Mouse (Mus musculus) kidney, embryonic 16.5 days (tissue): ENCODE measurements around the gene Kcnd3. TPM values are rescaled to one million over a fixed set of nuclear protein-coding genes. Genes with fewer than 3 reads are reported as not detected.

ENCODE experiments used
- ATAC-seq: fragments of 200-750 bp; cut with Nextera tagmentation; 2 replicates; pipeline ENCODE4 v1.8.0; 2017; ENCODE audit warnings: moderate TSS enrichment; ENCODE audit not compliant: low FRiP score, low TSS enrichment
- H3K27ac ChIP-seq: fragments of 300-500 bp; sonication (generic); 2 replicates; pipeline ENCODE4 v1.5.1; 2014; ENCODE audit warnings: low read length
- H3K27me3 ChIP-seq: fragments of 300-500 bp; sonication (generic); 2 replicates; pipeline ENCODE4 v1.6.1; 2014; ENCODE audit warnings: low read length, control low read depth, mixed read lengths; ENCODE audit not compliant: insufficient read depth
- H3K36me3 ChIP-seq: fragments of 300-500 bp; sonication (generic); 2 replicates; pipeline ENCODE4 v1.6.1; 2014; ENCODE audit warnings: low read length, control low read depth, mixed read lengths; ENCODE audit not compliant: insufficient read depth
- H3K4me1 ChIP-seq: fragments of 300-500 bp; sonication (generic); 2 replicates; pipeline ENCODE4 v1.6.1; 2014; ENCODE audit warnings: low read length, control low read depth, mixed read lengths; ENCODE audit not compliant: insufficient read depth
- H3K4me2 ChIP-seq: fragments of 300-500 bp; sonication (generic); replicated peaks from 2 replicates; pipeline ENCODE4 v1.6.1; 2014; ENCODE audit warnings: low read depth, low read length
- H3K4me3 ChIP-seq: fragments of 300-500 bp; sonication (generic); 2 replicates; pipeline ENCODE4 v1.5.1; 2014; ENCODE audit warnings: mild to moderate bottlenecking, low read length
- H3K9ac ChIP-seq: fragments of 300-500 bp; sonication (generic); replicated peaks from 2 replicates; pipeline ENCODE4 v1.6.1; 2014; ENCODE audit warnings: low read length
- H3K9me3 ChIP-seq: fragments of 300-500 bp; sonication (generic); 2 replicates; pipeline ENCODE4 v1.6.1; 2016; ENCODE audit warnings: low read length, control low read depth
- WGBS: fragments of 180-500 bp; shearing (Covaris S2); extraction: QIAGEN DNeasy Blood & Tissue Kit; methylation state at CpG from one replicate; pipeline ENCODE4 v1.1.7; 2014; 5-methylcytosine and 5-hydroxymethylcytosine counted together
- polyA plus RNA-seq: library from polyadenylated mRNA; unstranded; fragments of >200 nt; fragmentation: Nextera tagmentation; extraction: Ambion mirVana; gene quantifications from 2 replicates; pipeline ENCODE4 v1.2.1, GENCODE M21; 2015

The Kcnd3 gene
- polyA plus RNA-seq = 2.7 and 2.9 TPM in 2 replicates

GRCm38 (mm10) chr3:105451627-105452555 lies at the start of gene Kcnd3:
Gene Kcnd3 (plus strand): TSS chr3:105452330.
- Histone ChIP-seq H3K9me3 (no peaks in the 10 kb centered on the region), H3K36me3 (no peaks in the 10 kb centered on the region), H3K4me1 (peaks cover 21% of the 10 kb centered on the region), H3K27ac (peak within 1 kb of the TSS; percentile 19; the same call in 1 of the 2 replicates), H3K27me3 (peaks cover 60% of the 10 kb centered on the region), H3K9ac (peak within 1 kb of the TSS; percentile 77), H3K4me2 (peak within 1 kb of the TSS; percentile 100), H3K4me3 (peak within 1 kb of the TSS; percentile 63)
- 2% methylated on average over 34 of the region's 98 CpGs for WGBS
- ATAC-seq = peak; percentile 83

GRCm38 (mm10) chr3:105402676-105403075 lies 49.5 kb upstream of the Kcnd3 start:
- no peak overlapping the region for H3K4me2 ChIP-seq
- H3K27ac ChIP-seq = no peak overlapping the region
- peak; percentile 30; the same call in 1 of the 2 replicates for ATAC-seq
- no peak overlapping the region for H3K9ac ChIP-seq
- H3K27me3 ChIP-seq = no peaks in the 10 kb centered on the region
- H3K36me3 ChIP-seq = no peaks in the 10 kb centered on the region
- no peaks in the 10 kb centered on the region for H3K9me3 ChIP-seq
- WGBS = 59% methylated on average over 5 of the region's 5 CpGs
- H3K4me1 ChIP-seq = peaks cover 9% of the 10 kb centered on the region; the same call in 1 of the 2 replicates
- no peak overlapping the region for H3K4me3 ChIP-seq

- H3K36me3 ChIP-seq = no peaks in the 10 kb centered on the region
- 65% methylated on average over 5 of the region's 5 CpGs for WGBS
- no peak overlapping the region for H3K4me3 ChIP-seq
- H3K27ac ChIP-seq = no peak overlapping the region
- H3K4me2 ChIP-seq = no peak overlapping the region
- H3K27me3 ChIP-seq = no peaks in the 10 kb centered on the region
- peaks cover 9% of the 10 kb centered on the region; the same call in 1 of the 2 replicates for H3K4me1 ChIP-seq
- ATAC-seq = no peak
- no peak overlapping the region for H3K9ac ChIP-seq
- no peaks in the 10 kb centered on the region for H3K9me3 ChIP-seq
These were observed 48.6 kb upstream of the Kcnd3 start for GRCm38 (mm10) chr3:105403410-105404076.

GRCm38 (mm10) chr3:105404077-105404446 lies 48.1 kb upstream of the Kcnd3 start:
- H3K27ac ChIP-seq = no peak overlapping the region
- no peak for ATAC-seq
- H3K36me3 ChIP-seq = no peaks in the 10 kb centered on the region
- 47% methylated on average over 4 of the region's 4 CpGs for WGBS
- peaks cover 9% of the 10 kb centered on the region; the same call in 1 of the 2 replicates for H3K4me1 ChIP-seq
- H3K4me2 ChIP-seq = no peak overlapping the region
- H3K9ac ChIP-seq = no peak overlapping the region
- H3K9me3 ChIP-seq = no peaks in the 10 kb centered on the region
- no peak overlapping the region for H3K4me3 ChIP-seq
- H3K27me3 ChIP-seq = no peaks in the 10 kb centered on the region

GRCm38 (mm10) chr3:105405516-105405915 lies 46.6 kb upstream of the Kcnd3 start:
- Histone ChIP-seq H3K4me2 (no peak overlapping the region), H3K36me3 (no peaks in the 10 kb centered on the region), H3K27ac (peak overlapping the region; percentile 51; the same call in 1 of the 2 replicates), H3K9me3 (no peaks in the 10 kb centered on the region), H3K4me1 (peaks cover 9% of the 10 kb centered on the region; the same call in 1 of the 2 replicates), H3K27me3 (no peaks in the 10 kb centered on the region), H3K9ac (no peak overlapping the region), H3K4me3 (no peak overlapping the region)
- 60% methylated on average over 7 of the region's 7 CpGs for WGBS
- no peak for ATAC-seq

GRCm38 (mm10) chr3:105406036-105406435 lies 46.1 kb upstream of the Kcnd3 start:
- Histone ChIP-seq H3K27me3 (no peaks in the 10 kb centered on the region), H3K27ac (peak overlapping the region; percentile 51; the same call in 1 of the 2 replicates), H3K36me3 (no peaks in the 10 kb centered on the region), H3K4me2 (no peak overlapping the region), H3K9ac (no peak overlapping the region), H3K9me3 (no peaks in the 10 kb centered on the region), H3K4me3 (no peak overlapping the region), H3K4me1 (peaks cover 9% of the 10 kb centered on the region; the same call in 1 of the 2 replicates)
- ATAC-seq = peak; percentile 68; the same call in 1 of the 2 replicates
- 21% methylated on average over 7 of the region's 7 CpGs for WGBS

GRCm38 (mm10) chr3:105408211-105408610 lies 43.9 kb upstream of the Kcnd3 start:
- Histone ChIP-seq H3K9me3 (no peaks in the 10 kb centered on the region), H3K36me3 (no peaks in the 10 kb centered on the region), H3K9ac (no peak overlapping the region), H3K27ac (no peak overlapping the region), H3K27me3 (no peaks in the 10 kb centered on the region), H3K4me1 (peaks cover 9% of the 10 kb centered on the region; the same call in 1 of the 2 replicates), H3K4me3 (no peak overlapping the region), H3K4me2 (no peak overlapping the region)
- ATAC-seq = no peak
- WGBS = 61% methylated on average over 3 of the region's 3 CpGs

GRCm38 (mm10) chr3:105410810-105411209 lies 41.3 kb upstream of the Kcnd3 start:
- WGBS = 93% methylated on average over 5 of the region's 5 CpGs
- H3K9ac ChIP-seq = no peak overlapping the region
- no peak overlapping the region for H3K4me2 ChIP-seq
- no peak overlapping the region for H3K27ac ChIP-seq
- no peak overlapping the region for H3K4me3 ChIP-seq
- ATAC-seq = no peak
- no peaks in the 10 kb centered on the region for H3K9me3 ChIP-seq
- peaks cover 6% of the 10 kb centered on the region; the same call in 1 of the 2 replicates for H3K4me1 ChIP-seq
- no peaks in the 10 kb centered on the region; the same call in 1 of the 2 replicates for H3K27me3 ChIP-seq
- H3K36me3 ChIP-seq = no peaks in the 10 kb centered on the region

- 82% methylated on average over 4 of the region's 4 CpGs for WGBS
These were observed 40.4 kb upstream of the Kcnd3 start for GRCm38 (mm10) chr3:105411776-105412175.

More at GRCm38 (mm10) chr3:105411776-105412175, 40.4 kb upstream of the Kcnd3 start:
- no peaks in the 10 kb centered on the region for H3K4me1 ChIP-seq
- H3K36me3 ChIP-seq = no peaks in the 10 kb centered on the region
- H3K4me2 ChIP-seq = no peak overlapping the region
- H3K4me3 ChIP-seq = no peak overlapping the region
- no peak for ATAC-seq
- H3K9ac ChIP-seq = no peak overlapping the region
- no peak overlapping the region for H3K27ac ChIP-seq
- no peaks in the 10 kb centered on the region for H3K9me3 ChIP-seq
- H3K27me3 ChIP-seq = no peaks in the 10 kb centered on the region; the same call in 1 of the 2 replicates
